Mouse (Mus musculus): ENCODE data around the gene Tmed2.

DNA sequence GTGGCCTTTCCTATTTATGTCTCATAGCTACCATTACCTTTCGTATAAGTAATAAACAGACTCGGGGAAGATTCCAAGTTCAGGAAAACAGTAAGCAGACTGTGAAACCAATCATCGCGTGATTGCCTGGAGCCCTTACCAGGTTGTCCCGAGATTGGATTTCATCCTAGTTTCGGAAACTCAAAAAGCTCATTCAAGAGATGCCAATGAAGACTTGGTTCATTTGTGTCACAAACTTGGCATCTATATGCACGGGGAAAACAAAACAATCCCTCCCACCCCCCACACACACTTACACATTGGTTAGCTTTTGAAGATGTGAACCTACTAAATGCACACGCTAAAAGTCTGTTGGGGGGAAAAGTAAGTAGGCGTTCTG, 11.6 kb downstream of the Tmed2 start:
- TF ChIP-seq CTCF (IDR thresholded peaks at IDR 0.05; ENCODE audit: low read depth), result no peak
- no peak for TF ChIP-seq EP300 (IDR thresholded peaks at IDR 0.05; ENCODE audit: low read depth)

Measured in heart, postnatal 0 days (tissue).